Mouse (Mus musculus) 416B (cell line): Measurements from ENCODE around the gene Prpsap1.

Source experiments
- DNase-seq: peaks from one replicate; pipeline ENCODE4 v3.0.0; 2011; ENCODE audit warnings: low read depth

Gene Prpsap1

DNA sequence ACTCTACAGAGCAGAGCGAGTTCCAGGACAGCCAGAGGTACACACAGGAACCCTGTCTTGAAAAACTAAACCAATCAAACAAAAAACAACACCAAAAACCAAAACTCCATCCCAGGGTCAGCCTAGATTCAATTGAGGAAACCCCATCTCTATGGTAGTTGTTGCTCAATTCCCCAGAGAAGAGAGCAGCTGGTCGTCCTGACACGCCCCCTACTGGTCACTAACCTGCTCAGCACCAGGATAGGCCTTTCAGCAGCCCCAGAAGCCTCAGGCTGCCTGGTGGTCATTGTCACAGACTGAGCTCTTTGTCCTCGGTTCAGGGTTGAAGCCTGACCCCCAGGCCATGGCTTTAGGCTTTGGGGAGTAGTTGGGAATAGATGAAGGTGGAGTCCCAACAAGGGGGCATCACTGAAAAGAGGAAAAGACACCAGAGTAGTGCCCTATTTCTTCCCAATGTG, at the start of gene Prpsap1:
Prpsap1 (minus strand) TSS at position 408 of the 458 bp plus-strand sequence.
- peak; percentile 87 for DNase-seq

DNA sequence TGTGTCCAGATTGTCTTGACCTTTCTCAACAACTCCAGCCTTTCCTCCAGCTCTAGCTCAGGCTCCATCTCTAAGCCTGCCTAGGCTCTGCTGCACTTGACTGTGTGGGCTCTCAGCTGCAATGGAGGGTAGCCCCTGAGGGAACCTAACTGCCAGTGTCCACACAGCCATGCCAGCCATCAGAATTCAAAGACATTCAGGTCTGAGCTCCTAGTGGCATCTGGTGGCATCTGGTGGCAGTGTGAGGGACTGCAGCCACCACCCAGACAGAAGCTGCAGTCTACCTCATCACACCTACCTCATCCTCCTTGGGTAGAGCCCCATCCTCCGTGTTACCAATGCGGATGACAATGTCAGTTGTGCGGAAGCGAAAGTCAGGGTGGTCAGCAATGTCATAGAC, 49.1 kb upstream of the Prpsap1 start:
- DNase-seq, result peak; percentile 51

DNA sequence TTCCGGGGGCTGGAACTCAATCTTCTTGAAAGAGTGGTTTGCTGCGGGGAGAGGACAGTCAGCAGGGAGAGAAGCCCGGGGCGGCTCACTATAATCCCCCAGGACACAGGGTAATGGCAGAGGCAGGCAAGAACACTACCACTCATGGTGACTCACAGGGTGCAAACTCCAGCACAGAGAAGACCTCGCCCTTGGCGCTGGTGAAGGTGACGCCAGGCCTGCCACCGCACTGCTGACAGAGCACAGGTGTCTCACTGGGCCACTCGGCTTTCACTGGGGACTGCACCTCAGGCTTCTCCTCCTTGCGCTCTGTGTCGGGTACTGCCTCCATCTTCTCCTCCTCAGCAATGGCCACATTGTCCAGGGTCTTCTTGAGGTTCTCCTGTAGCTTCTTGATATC, 47.2 kb upstream of the Prpsap1 start:
- no peak for DNase-seq

DNA sequence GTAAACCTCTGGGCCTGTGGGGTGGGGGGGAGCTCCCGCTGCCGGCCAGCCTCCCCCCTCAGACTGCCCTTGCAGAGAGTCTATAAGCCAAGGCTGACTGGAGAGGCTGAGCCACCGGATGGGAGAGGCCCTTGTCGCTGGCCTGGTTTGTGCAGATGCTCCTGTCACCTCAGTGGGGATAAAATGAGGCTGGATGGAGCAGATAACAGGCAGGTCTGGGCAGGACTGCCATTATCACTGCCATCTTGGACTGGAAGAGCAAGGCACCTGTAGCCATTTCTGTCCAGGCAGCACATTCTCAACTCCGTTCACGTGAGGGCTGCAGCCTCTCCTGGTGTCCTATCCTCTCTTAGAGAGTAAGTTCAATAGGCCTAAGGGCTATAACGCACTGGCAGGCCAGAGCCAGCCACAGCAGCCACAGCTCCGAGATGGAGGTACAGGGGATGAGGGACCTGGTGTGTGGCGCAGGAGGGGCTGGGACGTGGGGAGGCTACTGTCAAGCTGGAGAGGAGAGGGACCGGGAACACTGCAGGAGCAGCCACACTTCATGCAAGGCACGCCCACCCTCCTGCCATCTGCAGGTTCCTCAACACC, 44.2 kb upstream of the Prpsap1 start:
- no peak for DNase-seq

DNA sequence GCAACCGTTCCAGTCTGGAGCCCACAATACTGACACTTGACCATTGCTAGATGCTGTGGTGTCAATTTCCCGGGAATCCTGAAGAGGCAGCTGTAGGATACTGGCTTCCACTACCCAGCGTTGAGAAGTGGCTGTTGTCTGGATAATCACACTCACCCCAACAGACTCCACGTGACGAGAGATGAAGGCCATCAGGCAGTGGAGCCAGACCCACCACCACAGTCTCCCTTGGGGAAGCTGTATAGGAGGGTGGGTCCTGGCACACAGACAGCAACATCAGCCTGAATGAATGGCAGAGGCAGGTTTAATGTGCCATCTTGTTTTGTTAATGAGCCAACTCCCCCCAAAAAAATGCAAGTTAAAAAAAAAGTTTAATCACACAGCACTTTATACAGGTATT, 43.4 kb upstream of the Prpsap1 start:
- no peak for DNase-seq

DNA sequence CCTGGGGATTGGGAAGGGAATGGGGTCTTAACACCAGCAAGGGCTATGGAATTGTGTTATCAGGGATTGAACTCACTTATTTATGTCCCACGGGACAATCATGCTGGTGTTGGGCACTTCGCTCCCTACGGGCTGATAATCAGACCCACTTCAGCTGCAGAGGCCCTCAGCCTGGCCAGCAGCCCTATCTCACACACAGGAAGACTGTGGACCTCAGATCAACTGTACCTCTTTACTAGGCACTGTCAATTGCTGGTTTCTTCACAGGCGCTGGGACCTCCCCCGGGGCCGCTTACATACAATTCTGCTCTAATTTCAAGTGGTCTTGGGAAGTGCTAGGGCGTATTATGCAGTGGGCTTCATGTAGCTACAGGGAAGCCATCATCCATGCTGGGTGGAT, 42.7 kb upstream of the Prpsap1 start:
- no peak for DNase-seq

DNA sequence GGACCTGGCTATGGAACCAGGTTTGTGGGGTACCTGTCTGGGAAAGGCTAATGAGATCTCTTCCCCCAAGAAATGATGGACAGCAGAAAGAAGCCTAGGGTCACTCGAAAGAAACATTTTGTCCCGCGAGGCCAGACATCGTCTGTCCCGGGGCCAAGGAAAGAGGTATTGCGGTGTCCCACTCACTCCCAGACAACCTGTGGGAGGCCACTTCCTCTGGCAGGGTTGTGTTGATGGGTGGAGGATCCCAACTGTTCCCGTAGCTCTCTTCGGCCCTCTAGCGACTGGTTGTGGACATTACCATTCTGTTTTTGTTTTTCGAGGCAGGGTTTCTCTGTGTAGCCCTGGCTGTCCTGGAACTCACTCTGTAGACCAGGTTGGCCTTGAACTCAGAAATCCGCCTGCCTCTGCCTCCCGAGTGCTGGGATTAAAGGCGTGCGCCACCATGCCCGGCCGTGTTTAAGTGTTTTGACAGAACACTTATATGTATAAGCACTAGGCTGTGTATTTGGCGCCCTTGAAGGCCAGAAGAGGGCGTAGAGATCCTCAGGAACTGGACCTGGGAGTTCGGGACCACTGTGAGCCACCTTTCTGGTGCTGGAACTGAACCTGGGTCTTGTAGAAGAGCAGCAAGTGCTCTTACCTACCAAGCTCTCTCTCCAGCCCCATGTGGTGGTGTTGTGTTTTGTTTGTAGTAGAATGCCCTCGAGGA, 40.3 kb upstream of the Prpsap1 start:
- DNase-seq, result peak; percentile 66

DNA sequence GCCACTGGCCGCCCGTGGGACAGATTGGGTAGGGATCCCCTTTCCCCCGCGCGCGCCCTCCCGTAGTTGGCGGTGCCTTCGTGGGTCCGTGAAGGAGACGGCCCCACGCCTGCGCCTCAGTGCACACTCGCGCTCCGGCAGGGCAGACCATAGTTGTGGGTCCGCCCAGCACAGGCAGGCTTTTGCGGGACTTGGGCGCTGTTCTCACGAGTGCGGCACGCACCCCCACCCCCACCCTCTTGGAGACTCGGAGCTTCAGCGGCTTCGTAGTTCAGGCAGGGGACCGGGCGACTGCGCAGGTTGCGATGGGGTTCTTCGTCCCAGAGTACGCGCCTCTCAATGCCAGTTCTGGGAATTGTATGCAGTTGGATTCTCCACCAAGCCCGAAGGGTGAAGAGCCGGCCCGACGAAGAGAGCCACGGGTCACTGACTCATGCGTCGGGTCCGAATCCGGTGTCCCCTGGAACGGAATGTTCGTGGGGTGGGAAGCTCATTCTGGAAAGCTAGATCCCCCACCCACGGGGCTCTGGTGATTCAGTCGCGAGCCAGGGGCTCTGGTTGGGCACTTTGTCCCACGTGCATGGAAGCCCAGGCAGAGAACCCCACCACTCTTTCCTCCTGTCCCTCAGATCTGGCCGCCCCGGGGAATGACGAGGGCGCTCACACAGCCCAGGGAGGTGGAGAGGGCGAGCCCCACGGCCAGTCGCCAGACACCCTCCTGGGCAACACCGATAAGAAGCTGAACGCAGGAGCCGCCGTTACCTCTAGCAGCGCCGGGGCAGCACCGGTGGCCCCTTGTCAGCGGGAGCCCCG, 39.5 kb upstream of the Prpsap1 start:
- no peak for DNase-seq

DNA sequence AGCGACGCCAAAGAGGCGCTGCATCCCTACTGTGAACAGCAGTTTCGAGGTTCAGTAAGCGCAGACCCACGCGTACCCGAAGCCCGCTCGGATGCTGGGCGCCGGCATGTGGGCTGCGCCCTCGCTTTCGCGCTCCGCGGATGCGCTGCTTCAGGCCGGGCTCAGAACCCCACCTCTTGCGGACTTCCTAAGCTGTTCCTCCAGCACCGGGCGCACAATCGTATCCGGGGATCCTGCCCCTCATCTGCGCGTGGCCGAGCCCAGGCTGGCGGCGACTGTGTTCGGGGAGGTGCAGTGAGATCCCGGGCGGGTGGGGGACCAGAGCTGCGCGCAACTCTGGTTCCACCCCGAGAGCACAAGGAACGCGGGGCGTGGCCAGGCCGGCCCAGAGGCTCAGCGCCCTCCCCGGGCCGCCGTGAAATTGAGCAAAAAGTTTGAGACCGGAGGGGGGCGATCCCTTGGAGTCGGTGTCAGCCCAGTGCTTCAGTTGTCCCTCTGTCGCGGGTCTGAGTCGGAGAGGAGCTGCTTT, 38.9 kb upstream of the Prpsap1 start:
- DNase-seq, result no peak

DNA sequence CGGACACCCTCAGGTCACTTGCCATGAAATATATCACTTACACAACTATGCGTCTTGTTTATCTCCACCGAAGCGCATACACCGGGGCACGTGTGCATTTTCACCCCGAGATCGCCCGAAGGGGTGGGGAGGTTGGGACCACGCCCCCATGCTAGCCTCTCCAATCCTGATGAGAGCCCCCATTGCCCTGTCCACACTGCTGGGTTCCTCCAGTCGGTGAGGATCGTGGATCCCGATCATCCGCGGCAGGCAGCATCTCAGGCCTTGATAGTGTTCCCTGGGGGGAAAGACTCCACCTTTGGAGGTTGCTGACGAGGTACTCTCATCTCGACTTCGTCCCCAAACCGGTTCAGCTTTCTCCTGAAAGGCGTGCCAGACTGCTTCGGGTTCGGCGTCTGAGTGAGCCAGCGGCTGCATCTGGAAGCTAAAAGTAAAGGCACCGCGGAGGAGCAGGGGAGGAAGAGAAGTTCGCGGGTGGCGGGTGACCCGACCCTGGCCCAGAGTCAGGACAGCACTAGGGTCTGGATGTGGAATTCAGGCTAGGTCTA, 38.3 kb upstream of the Prpsap1 start:
- no peak for DNase-seq

DNA sequence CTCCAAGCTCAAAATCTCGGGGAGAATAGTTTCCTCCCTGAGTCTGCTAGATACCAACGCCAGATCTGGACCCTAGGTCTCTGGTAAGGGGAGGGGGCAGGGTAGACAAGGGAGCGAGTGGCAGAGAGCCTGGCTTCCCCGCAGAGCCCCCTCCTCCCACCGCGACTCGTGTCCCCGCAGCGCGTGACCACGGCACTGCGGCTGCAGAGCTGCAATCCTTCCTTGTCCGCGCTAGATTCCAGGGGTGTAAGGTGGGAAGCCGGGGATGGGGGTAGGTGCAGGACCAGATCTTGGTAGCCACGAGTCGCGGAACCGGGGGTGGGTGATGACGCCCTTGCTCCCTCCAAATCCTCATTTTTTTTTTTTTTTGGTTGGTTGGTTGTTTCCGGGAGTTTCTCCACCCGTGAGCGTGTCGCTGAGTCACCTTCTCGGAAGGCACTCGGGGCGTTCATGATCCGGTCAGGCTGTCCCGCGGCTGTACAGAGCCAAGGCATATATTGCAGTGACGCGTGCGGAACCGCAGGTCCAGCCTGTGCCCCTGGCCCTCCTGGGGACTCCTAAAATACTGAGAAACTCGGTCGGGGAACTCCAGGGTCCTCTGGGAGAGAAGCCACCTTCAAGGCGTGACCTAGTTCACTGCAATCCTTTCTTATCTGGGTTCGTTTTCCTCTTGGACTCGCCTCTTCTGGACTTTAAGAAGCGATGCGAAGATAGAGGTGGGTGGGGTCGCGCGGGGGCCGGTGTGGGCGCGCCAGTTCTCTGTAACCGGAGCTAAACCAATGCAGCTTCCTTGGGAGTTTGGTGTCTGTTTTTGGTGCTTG, 37.6 kb upstream of the Prpsap1 start:
- no peak for DNase-seq

DNA sequence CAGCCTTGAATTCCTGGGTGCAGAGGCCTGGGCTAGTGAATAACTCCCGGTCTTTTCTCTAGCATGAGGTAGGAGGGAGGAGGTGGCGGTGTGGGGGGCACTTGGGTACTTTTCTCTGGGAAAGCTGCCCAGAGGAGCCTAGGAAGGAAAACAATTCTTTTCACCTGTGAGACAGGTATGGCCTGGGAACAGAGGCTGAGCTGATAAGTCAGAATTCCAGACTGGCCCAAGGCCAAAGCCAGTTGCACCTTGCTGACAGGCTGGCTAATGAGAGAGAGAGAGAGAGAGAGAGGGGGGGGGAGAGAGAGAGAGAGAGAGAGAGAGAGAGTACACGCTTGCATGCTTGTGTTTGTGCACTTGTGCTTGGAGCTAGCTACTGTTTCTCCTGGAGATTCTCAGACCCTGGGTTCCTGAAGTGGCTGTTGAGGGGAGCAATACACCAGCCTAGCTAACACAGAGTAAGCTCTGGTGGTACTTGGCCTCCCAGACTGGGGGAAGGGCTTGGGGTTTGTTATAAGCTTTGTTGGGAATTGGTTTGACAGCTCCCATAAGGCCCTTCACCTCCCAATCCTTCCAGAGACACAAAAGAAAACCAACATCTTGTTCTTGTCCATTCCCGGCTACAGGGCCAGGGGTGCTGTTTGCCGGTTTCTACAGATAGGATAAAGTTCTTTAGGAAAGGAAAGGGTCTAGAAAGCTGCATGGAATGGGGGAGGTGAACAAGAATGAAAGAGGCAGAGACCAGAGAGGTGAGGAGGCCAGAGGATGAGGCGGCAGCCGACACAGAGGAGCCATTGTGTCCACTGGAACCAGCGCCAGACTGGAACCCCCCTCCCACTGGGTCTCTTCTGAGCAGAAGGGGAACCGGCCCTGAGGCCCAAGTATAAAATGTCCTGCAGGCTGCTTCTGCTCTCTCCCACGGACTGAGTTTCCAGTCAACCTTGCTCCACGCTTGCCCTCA, 36.5 kb upstream of the Prpsap1 start, which contains the start of gene Sphk1:
Sphk1 (plus strand) TSS at position 739 of the 961 bp plus-strand sequence.
- DNase-seq, result no peak

DNA sequence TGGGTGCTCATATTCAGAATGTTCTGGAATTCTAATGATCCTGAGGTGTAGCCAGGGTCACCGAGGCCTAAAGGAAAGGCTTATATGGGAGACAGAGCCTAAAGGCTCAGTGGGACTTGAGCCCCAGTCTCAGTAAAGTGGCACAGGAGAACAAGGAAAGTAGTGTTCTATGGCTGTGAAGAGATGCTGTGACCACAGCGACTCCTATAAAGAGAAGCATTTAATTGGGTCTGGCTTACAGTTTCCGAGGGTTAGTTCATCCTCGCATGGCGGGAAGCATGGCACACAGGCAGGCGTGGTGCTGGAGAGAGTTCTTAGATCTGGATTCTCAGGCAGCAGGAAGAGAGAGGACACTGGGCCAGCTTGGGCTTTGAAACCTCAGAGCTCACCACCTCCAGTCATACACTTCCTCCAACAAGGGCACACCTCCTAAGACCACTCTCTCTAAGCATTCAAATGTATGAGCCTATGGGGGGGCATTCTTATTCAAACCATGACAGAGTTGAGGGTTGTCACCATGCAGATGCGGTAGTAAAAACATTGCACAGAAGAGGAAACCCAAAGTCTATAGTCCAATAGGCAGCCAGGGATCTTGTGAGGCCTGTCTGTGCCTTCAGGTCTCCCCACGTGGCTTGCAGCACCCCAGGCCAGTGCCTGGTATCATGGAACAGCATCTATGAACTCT, 34.8 kb upstream of the Prpsap1 start:
- no peak for DNase-seq

DNA sequence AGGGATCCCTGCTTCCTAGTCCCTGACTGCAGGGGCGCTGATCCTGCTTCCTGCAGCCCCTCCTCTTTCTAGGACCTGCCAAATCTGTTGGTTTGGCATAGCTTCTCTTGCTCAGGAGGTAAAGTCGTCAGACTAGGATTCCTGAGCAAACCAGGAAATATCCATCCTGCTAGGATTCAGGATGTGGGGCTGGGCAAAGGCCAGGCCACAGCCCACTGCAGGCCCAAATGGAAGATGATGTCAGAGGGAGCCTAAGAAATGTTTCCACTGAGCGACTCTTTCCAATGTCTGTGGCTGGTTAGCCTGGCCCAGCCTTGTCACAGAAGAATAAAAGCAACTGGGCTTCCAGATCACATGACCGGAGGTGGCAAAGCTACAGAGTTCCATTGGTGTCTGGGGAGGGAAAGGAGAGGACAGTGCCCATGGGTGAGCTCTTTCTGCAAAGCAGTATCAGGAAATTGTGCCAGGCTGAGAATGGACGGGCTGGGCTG, 29.7 kb upstream of the Prpsap1 start:
- DNase-seq, result peak; percentile 60

DNA sequence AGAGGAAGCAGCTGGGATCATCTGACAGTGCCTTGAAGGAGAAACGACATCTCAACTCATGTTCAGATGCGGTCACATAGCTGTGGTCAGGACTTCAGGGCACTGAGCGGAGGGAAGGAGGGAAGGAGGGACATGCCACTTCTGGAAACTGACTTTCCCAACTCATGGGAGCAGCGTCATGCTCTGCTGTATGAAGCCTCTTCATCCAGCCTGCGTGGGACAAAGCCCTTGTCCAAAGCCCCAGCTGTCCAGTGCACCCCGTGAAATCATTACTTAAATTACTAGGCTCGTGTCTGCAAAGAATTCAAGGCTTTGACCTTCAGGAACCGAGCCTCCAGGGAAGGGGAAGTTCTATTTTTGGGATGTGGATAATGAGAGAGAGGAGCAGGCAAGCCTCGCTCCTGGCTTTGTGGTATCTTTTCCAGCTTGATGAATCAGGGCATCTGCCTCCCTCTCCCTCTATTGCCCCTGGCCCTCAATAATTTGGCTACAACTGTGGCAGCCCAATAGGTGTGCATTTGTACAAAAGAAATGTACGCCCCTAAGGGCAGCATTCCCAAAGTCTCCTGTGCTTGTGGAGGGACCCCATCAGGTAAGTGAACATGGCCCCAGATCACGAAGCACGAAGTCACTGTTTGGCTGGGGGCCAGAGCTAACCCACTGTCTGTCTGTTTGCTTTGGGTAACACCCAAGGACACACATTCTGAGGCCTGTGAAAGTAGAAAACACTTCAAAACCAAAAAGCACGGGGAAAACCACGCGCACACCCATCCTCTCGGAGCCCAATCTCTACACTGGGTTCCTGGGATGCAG, 29.1 kb upstream of the Prpsap1 start:
- DNase-seq, result peak; percentile 27

DNA sequence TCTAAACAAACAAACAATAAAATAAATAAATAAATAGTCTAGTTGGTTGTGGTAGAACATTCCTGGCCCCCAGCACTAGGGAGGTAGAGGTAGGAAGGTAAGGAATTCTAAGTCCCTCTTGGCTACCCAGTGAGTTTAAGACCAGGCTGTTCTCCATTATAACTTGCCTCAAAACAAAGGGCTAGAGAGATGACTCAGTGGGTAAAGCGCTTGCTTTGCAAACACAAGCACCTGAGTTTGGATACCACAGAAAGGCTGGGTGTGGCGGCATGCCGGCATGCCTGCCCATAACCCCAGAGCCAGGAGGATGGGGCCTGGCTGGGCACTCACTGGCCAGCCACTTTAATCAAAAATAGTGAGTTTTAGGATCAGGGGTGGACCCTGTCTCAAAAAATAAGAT, 28.0 kb upstream of the Prpsap1 start:
- DNase-seq, result no peak

DNA sequence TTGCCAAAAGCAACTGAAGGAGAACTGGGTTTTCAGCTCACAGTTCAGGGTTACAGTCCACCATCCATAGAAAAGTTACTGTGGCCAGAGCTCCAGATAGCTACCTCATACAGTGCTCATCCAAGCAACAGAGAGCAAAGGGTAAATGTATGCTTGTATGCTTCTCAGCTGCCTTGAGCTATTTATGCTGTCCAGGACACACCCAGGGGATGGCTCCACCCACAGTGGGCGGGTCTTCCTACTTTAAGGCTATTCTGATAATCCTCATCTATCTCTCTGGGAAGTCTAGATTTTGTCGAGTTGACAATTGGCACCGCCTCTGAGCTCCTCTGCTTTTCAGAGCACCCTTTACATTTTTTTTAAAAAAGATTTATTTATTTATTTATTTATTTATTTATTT, 27.1 kb upstream of the Prpsap1 start:
- DNase-seq, result peak; percentile 44

DNA sequence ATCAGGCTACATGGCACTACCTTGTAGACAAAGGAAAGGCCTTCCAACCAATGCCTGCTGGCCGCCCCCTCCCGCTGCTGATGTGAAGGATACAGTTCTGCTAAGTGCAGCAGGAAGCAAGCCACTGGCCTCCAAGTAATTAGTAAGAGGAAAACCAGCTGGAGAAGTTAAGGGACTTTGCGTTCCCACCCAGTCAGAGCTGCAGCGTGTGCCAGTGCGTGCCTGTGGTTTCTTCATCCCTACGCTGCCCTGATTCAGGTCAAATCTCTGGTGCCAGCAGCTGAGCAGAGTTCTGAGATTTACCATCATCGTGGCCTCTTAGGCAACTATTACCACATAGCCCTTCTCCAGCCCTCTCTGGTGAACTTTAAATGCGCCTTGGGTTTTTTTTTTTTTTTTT, 24.5 kb upstream of the Prpsap1 start:
- DNase-seq, result peak; percentile 38
